Mouse (Mus musculus) brown adipose tissue, adult 24 weeks (tissue): ENCODE measurements around the gene Entpd2. TPM values are rescaled to one million over a fixed set of nuclear protein-coding genes. Genes with fewer than 3 reads are reported as not detected.

Source experiments
- H3K27ac ChIP-seq: fragments of 200-500 bp; replicated peaks from 2 replicates; pipeline ENCODE4 v1.5.1; 2012; ENCODE audit warnings: low read depth, mild to moderate bottlenecking, low read length
- H3K4me1 ChIP-seq: fragments of 200-500 bp; 2 replicates; pipeline ENCODE4 v1.6.1; 2012; ENCODE audit warnings: low read length, mixed read lengths; ENCODE audit not compliant: control insufficient read depth, insufficient read depth, insufficient read length
- H3K4me3 ChIP-seq: fragments of 200-500 bp; 2 replicates; pipeline ENCODE4 v1.5.1; 2012; ENCODE audit warnings: low read depth, mild to moderate bottlenecking, low read length, moderate library complexity; ENCODE audit not compliant: insufficient read depth
- polyA plus RNA-seq: library from polyadenylated mRNA; stranded (reverse); fragments of >200 nt; gene quantifications from 2 replicates; pipeline ENCODE4 v1.2.4, GENCODE M21; 2012; ENCODE audit not compliant: missing spikeins, insufficient read depth, insufficient read length

The Entpd2 gene
- polyA plus RNA-seq: 11.3 and 18.4 TPM in 2 replicates

- Histone ChIP-seq H3K27ac (0 out of 2 replicates have a peak within 1 kb of the TSS, but pooled peaks have one; percentile 13), H3K4me3 (peak within 1 kb of the TSS; percentile 65), H3K4me1 (peaks cover 4% of the 10 kb centered on the region; the same call in 1 of the 2 replicates)
These were observed at the start of gene Entpd2 for GRCm38 (mm10) chr2:25395721-25396596. Entpd2 (plus strand) TSS chr2:25395874.

GRCm38 (mm10) chr2:25348162-25348561, 47.5 kb upstream of the Entpd2 start:
- no peak overlapping the region for H3K4me3 ChIP-seq
- no peak overlapping the region for H3K27ac ChIP-seq
- H3K4me1 ChIP-seq: no peaks in the 10 kb centered on the region

- no peak overlapping the region for H3K4me3 ChIP-seq
- H3K27ac ChIP-seq: no peak overlapping the region
- H3K4me1 ChIP-seq: no peaks in the 10 kb centered on the region
These were observed 46.2 kb upstream of the Entpd2 start for GRCm38 (mm10) chr2:25349499-25349898.

GRCm38 (mm10) chr2:25350701-25351100, 45.0 kb upstream of the Entpd2 start:
- Histone ChIP-seq H3K4me3 (no peak overlapping the region), H3K4me1 (no peaks in the 10 kb centered on the region), H3K27ac (no peak overlapping the region)

GRCm38 (mm10) chr2:25354211-25354610, 41.5 kb upstream of the Entpd2 start:
- Histone ChIP-seq H3K4me1 (peaks cover 7% of the 10 kb centered on the region), H3K27ac (no peak overlapping the region), H3K4me3 (no peak overlapping the region)

- Histone ChIP-seq H3K4me3 (peak overlapping the region; percentile 58), H3K27ac (no peak overlapping the region), H3K4me1 (peaks cover 7% of the 10 kb centered on the region)
These were observed 40.1 kb upstream of the Entpd2 start for GRCm38 (mm10) chr2:25355419-25356066.

GRCm38 (mm10) chr2:25356208-25357079, 39.2 kb upstream of the Entpd2 start, which contains the start of gene Dpp7:
Dpp7 (minus strand) TSS chr2:25356359.
- Histone ChIP-seq H3K4me3 (peak within 1 kb of the TSS; percentile 58), H3K27ac (no peak within 1 kb of the TSS), H3K4me1 (peaks cover 7% of the 10 kb centered on the region)

GRCm38 (mm10) chr2:25359848-25360247, 35.8 kb upstream of the Entpd2 start:
- peaks cover 10% of the 10 kb centered on the region for H3K4me1 ChIP-seq
- H3K4me3 ChIP-seq: no peak overlapping the region
- no peak overlapping the region for H3K27ac ChIP-seq

- Histone ChIP-seq H3K4me3 (0 out of 2 replicates have a peak overlapping the region, but pooled peaks have one; percentile 93), H3K27ac (no peak overlapping the region), H3K4me1 (peaks cover 3% of the 10 kb centered on the region; the same call in 1 of the 2 replicates)
These were observed 32.0 kb upstream of the Entpd2 start for GRCm38 (mm10) chr2:25363478-25364178.

GRCm38 (mm10) chr2:25364313-25364712, 31.4 kb upstream of the Entpd2 start:
- Histone ChIP-seq H3K27ac (no peak overlapping the region), H3K4me1 (peaks cover 3% of the 10 kb centered on the region; the same call in 1 of the 2 replicates), H3K4me3 (peak overlapping the region; percentile 93)

- peak overlapping the region; percentile 5; the same call in 1 of the 2 replicates for H3K27ac ChIP-seq
- H3K4me3 ChIP-seq: peak overlapping the region; percentile 93
- H3K4me1 ChIP-seq: peaks cover 3% of the 10 kb centered on the region; the same call in 1 of the 2 replicates
These were observed 30.9 kb upstream of the Entpd2 start for GRCm38 (mm10) chr2:25364761-25365090.

- H3K4me1 ChIP-seq: peaks cover 3% of the 10 kb centered on the region; the same call in 1 of the 2 replicates
- peak within 1 kb of the TSS; percentile 93 for H3K4me3 ChIP-seq
- H3K27ac ChIP-seq: peak within 1 kb of the TSS; percentile 55
These were observed 30.4 kb upstream of the Entpd2 start, which contains the start of gene Uap1l1 for GRCm38 (mm10) chr2:25365091-25365761. Uap1l1 (minus strand) TSS chr2:25365682.

- Histone ChIP-seq H3K4me1 (no peaks in the 10 kb centered on the region), H3K4me3 (no peak overlapping the region), H3K27ac (no peak overlapping the region)
These were observed 25.7 kb upstream of the Entpd2 start for GRCm38 (mm10) chr2:25369996-25370395.
